Mouse (Mus musculus) ES-E14 (cell line): ENCODE results near the gene Tubgcp5. TPM values are rescaled to one million over a fixed set of nuclear protein-coding genes. Genes with fewer than 3 reads are reported as not detected.
"Not testable (repeated sequence)": the region's sequence is repeated elsewhere in the genome, so short reads cannot be mapped to it uniquely, and the experiment has no call there.

ENCODE experiments used
- DNase-seq: peaks from one replicate; pipeline ENCODE4 v3.0.0-alpha.2; 2013; ENCODE audit warnings: low read depth, low spot score
- H3K27ac ChIP-seq: 2 replicates; pipeline ENCODE4 v1.5.1; 2012; ENCODE audit warnings: low read depth, mild to moderate bottlenecking, low read length, moderate library complexity, mixed read lengths; ENCODE audit not compliant: poor library complexity, insufficient read depth, severe bottlenecking
- H3K36me3 ChIP-seq: 2 replicates; pipeline ENCODE4 v1.6.1; 2012; ENCODE audit warnings: mild to moderate bottlenecking, low read length, moderate library complexity, mixed read lengths; ENCODE audit not compliant: control insufficient read depth, poor library complexity, insufficient read depth, severe bottlenecking
- H3K4me1 ChIP-seq, 2 experiments: fragments of 150-350 bp in 1 of 2; sonication (generic) in 1 of 2; 2 replicates each; pipeline ENCODE4 v1.6.1; 2012; ENCODE audit warnings: low read length in 2 of 2, mild to moderate bottlenecking in 1 of 2, mixed read lengths in 1 of 2; ENCODE audit not compliant: control insufficient read depth in 2 of 2, insufficient read depth in 2 of 2, poor library complexity in 1 of 2
- H3K4me3 ChIP-seq, 2 experiments: fragments of 150-350 bp in 1 of 2; sonication (generic) in 1 of 2; 2 replicates each; pipeline ENCODE4 v1.5.1; 2012; ENCODE audit warnings: low read length in 2 of 2, low read depth in 1 of 2, mild to moderate bottlenecking in 1 of 2, mixed read lengths in 1 of 2; ENCODE audit not compliant: insufficient read depth in 1 of 2, poor library complexity in 1 of 2, severe bottlenecking in 1 of 2
- H3K9ac ChIP-seq: 2 replicates; pipeline ENCODE4 v1.6.1; 2012; ENCODE audit warnings: low read depth, mild to moderate bottlenecking, low read length, mixed read lengths; ENCODE audit not compliant: poor library complexity, insufficient read depth, severe bottlenecking
- H3K9me3 ChIP-seq: fragments of 150-350 bp; sonication (generic); 2 replicates; pipeline ENCODE4 v1.6.1; 2012; ENCODE audit warnings: low read depth, mild to moderate bottlenecking, low read length; ENCODE audit not compliant: control insufficient read depth, insufficient read depth
- CHD2 ChIP-seq: IDR thresholded peaks from 2 replicates; pipeline ENCODE4 v1.6.1; 2014; ENCODE audit warnings: mild to moderate bottlenecking, low read depth, low read length, inconsistent platforms
- HCFC1 ChIP-seq: IDR thresholded peaks from 2 replicates; pipeline ENCODE4 v1.6.1; 2012; ENCODE audit warnings: low read length, inconsistent platforms, borderline replicate concordance; ENCODE audit not compliant: insufficient read depth
- MAFK ChIP-seq: IDR thresholded peaks from 2 replicates; pipeline ENCODE4 v1.6.1; 2014; ENCODE audit warnings: mild to moderate bottlenecking, low read depth, low read length, inconsistent platforms; ENCODE audit not compliant: insufficient read depth
- ZC3H11A ChIP-seq: IDR thresholded peaks from 2 replicates; pipeline ENCODE4 v1.6.1; 2012; ENCODE audit warnings: low read depth, mild to moderate bottlenecking, inconsistent platforms, low read length, borderline replicate concordance
- ZNF384 ChIP-seq: IDR thresholded peaks from 2 replicates; pipeline ENCODE4 v1.6.1; 2012; ENCODE audit warnings: low read depth, low read length, inconsistent platforms
- in situ Hi-C, 2 experiments: fragments of 600-800 bp; cut with MboI; formaldehyde crosslinking; loops; one replicate each; pipeline ENCODE4 v1.15.1; 2025; ENCODE audit warnings: low sequenced_read_pairs in 2 of 2, inconsistent platforms in 1 of 2; ENCODE audit not compliant: unreplicated experiment in 2 of 2
- total RNA-seq: library from RNA; depleted of rRNA; stranded (reverse); fragments of 300-350 nt; gene quantifications from 2 replicates; pipeline ENCODE4 v1.2.3, GENCODE M21; 2012

Gene Tubgcp5
- total RNA-seq, 1 experiment, result 25.7 TPM

- no peak for DNase-seq
- H3K4me1 ChIP-seq, result no peaks in the 10 kb centered on the region
- H3K4me3 ChIP-seq, result no peak overlapping the region
- H3K36me3 ChIP-seq, result no peaks in the 10 kb centered on the region
- H3K27ac ChIP-seq, result no peak overlapping the region
- TF ChIP-seq HCFC1, result no peak
- no peak for TF ChIP-seq ZNF384
- no peak for TF ChIP-seq MAFK
- no peak for TF ChIP-seq ZC3H11A
- TF ChIP-seq CHD2, result no peak
- no peak overlapping the region for H3K9ac ChIP-seq
- no peaks in the 10 kb centered on the region for H3K9me3 ChIP-seq
- in situ Hi-C loops, result no loop called here
Measured at GRCm38 (mm10) chr7:55780011-55780410, 13.9 kb upstream of the Tubgcp5 start.

- in situ Hi-C loops, result no loop called here
- no peaks in the 10 kb centered on the region for H3K4me1 ChIP-seq
- no peak for DNase-seq
- no peak overlapping the region for H3K9ac ChIP-seq
- TF ChIP-seq HCFC1 (no peak), MAFK (no peak), ZNF384 (no peak), CHD2 (no peak), ZC3H11A (no peak)
- no peaks in the 10 kb centered on the region for H3K36me3 ChIP-seq
- H3K27ac ChIP-seq, result 0 out of 2 replicates have a peak overlapping the region, but pooled peaks have one; percentile 12
- no peaks in the 10 kb centered on the region for H3K9me3 ChIP-seq
- H3K4me3 ChIP-seq, result no peak overlapping the region
Measured at GRCm38 (mm10) chr7:55782493-55782892, 11.5 kb upstream of the Tubgcp5 start.

- in situ Hi-C loops, result no loop called here
- no peak overlapping the region for H3K27ac ChIP-seq
- no peaks in the 10 kb centered on the region for H3K4me1 ChIP-seq
- DNase-seq, result no peak
- no peaks in the 10 kb centered on the region for H3K9me3 ChIP-seq
- H3K4me3 ChIP-seq, result no peak overlapping the region
- TF ChIP-seq ZNF384 (no peak), CHD2 (no peak), ZC3H11A (no peak), MAFK (no peak), HCFC1 (no peak)
- no peak overlapping the region for H3K9ac ChIP-seq
- no peaks in the 10 kb centered on the region for H3K36me3 ChIP-seq
Measured at GRCm38 (mm10) chr7:55784580-55784979, 9.4 kb upstream of the Tubgcp5 start.

GRCm38 (mm10) chr7:55790586-55790985, 3.4 kb upstream of the Tubgcp5 start:
- H3K27ac ChIP-seq, H3K9me3 ChIP-seq, H3K9ac ChIP-seq, H3K4me3 ChIP-seq, DNase-seq, H3K4me1 ChIP-seq, in situ Hi-C loops, H3K36me3 ChIP-seq: not testable (repeated sequence)

- Histone ChIP-seq H3K4me1 (0 out of 4 replicates have a peak, but pooled peaks cover 0 to 2% of the 10 kb centered on the region in 2 experiments), H3K9ac (no peak overlapping the region), H3K36me3 (peaks cover 5% of the 10 kb centered on the region; the same call in 1 of the 2 replicates), H3K9me3 (no peaks in the 10 kb centered on the region), H3K4me3 (no peak overlapping the region), H3K27ac (no peak overlapping the region)
- in situ Hi-C loops, result no loop called here
- DNase-seq, result no peak
- TF ChIP-seq HCFC1, result no peak
- TF ChIP-seq CHD2, result no peak
- TF ChIP-seq ZNF384, result no peak
- TF ChIP-seq MAFK, result no peak
- no peak for TF ChIP-seq ZC3H11A
Measured at GRCm38 (mm10) chr7:55792280-55792679, 1.7 kb upstream of the Tubgcp5 start.
